Mouse (Mus musculus) MEL (cell line): ENCODE results near the gene Rcan2. TPM values are rescaled to one million over a fixed set of nuclear protein-coding genes. Genes with fewer than 3 reads are reported as not detected.

Experiments used
- DNase-seq: peaks from one replicate; pipeline ENCODE4 v3.0.0; 2011; ENCODE audit warnings: low read depth, low spot score
- H3K27ac ChIP-seq: 2 replicates; pipeline ENCODE4 v1.5.1; 2012; ENCODE audit warnings: low read depth, mild to moderate bottlenecking, control low read depth, low read length, moderate library complexity; ENCODE audit not compliant: control insufficient read depth
- H3K27me3 ChIP-seq, 2 experiments: fragments of 150-350 bp in 1 of 2; sonication (generic) in 1 of 2; 2 replicates each; pipeline ENCODE4 v1.6.1; 2012; ENCODE audit warnings: low read length in 2 of 2, mild to moderate bottlenecking in 2 of 2, improper control_type of control experiment in 1 of 2, moderate library complexity in 1 of 2; ENCODE audit not compliant: insufficient read depth in 2 of 2, control insufficient read depth in 1 of 2
- H3K36me3 ChIP-seq, 2 experiments: 2 replicates each; pipeline ENCODE4 v1.6.1; 2012 to 2014; ENCODE audit warnings: low read length in 2 of 2, improper control_type of control experiment in 1 of 2, inconsistent platforms in 1 of 2, mild to moderate bottlenecking in 1 of 2; ENCODE audit not compliant: insufficient read depth in 2 of 2, control insufficient read depth in 1 of 2
- H3K4me1 ChIP-seq, 2 experiments: fragments of 150-350 bp in 1 of 2; sonication (generic) in 1 of 2; 2 replicates each; pipeline ENCODE4 v1.6.1; 2012; ENCODE audit warnings: low read length in 2 of 2, improper control_type of control experiment in 1 of 2, mild to moderate bottlenecking in 1 of 2; ENCODE audit not compliant: insufficient read depth in 2 of 2, control insufficient read depth in 1 of 2
- H3K4me3 ChIP-seq, 2 experiments: fragments of 150-350 bp in 1 of 2; sonication (generic) in 1 of 2; 2 replicates each; pipeline ENCODE4 v1.5.1; 2012; ENCODE audit warnings: low read depth in 2 of 2, low read length in 2 of 2, mild to moderate bottlenecking in 2 of 2, moderate library complexity in 2 of 2, control low read depth in 1 of 2, improper control_type of control experiment in 1 of 2; ENCODE audit not compliant: control insufficient read depth in 1 of 2, insufficient read depth in 1 of 2
- H3K79me2 ChIP-seq: 2 replicates; pipeline ENCODE4 v1.6.1; 2012; ENCODE audit warnings: mild to moderate bottlenecking, low read length, moderate library complexity; ENCODE audit not compliant: control insufficient read depth, poor library complexity, insufficient read depth
- H3K9ac ChIP-seq: 2 replicates; pipeline ENCODE4 v1.6.1; 2012; ENCODE audit warnings: low read depth, mild to moderate bottlenecking, control low read depth, low read length, moderate library complexity; ENCODE audit not compliant: control insufficient read depth, poor library complexity, severe bottlenecking
- H3K9me3 ChIP-seq: fragments of 150-350 bp; sonication (generic); replicated peaks from 2 replicates; pipeline ENCODE4 v1.6.1; 2012; ENCODE audit warnings: mild to moderate bottlenecking, low read length, improper control_type of control experiment, moderate library complexity; ENCODE audit not compliant: insufficient read depth
- CHD2 ChIP-seq: IDR thresholded peaks from 2 replicates; pipeline ENCODE4 v1.6.1; 2011; ENCODE audit warnings: low read length, improper control_type of control experiment
- CTCF ChIP-seq, 3 experiments: IDR thresholded peaks in 2 of 3; conservative IDR thresholded peaks in 1 of 3; 2 replicates each; pipeline ENCODE4 v1.5.1; 2011 to 2012; ENCODE audit warnings: low read length in 3 of 3, low read depth in 2 of 3, mild to moderate bottlenecking in 2 of 3, improper control_type of control experiment in 1 of 3, inconsistent platforms in 1 of 3, mixed read lengths in 1 of 3, moderate library complexity in 1 of 3; ENCODE audit not compliant: control insufficient read depth in 1 of 3, insufficient read depth in 1 of 3, poor library complexity in 1 of 3, severe bottlenecking in 1 of 3
- ELF1 ChIP-seq: IDR thresholded peaks from 2 replicates; pipeline ENCODE4 v1.6.1; 2014; ENCODE audit warnings: low read depth, mild to moderate bottlenecking, inconsistent platforms, low read length, improper control_type of control experiment, moderate library complexity
- EP300 ChIP-seq, 2 experiments: IDR thresholded peaks; 2 replicates each; pipeline ENCODE4 v1.6.1; 2011; ENCODE audit warnings: improper control_type of control experiment in 2 of 2, low read length in 2 of 2, low read depth in 1 of 2, mild to moderate bottlenecking in 1 of 2
- ETS1 ChIP-seq: IDR thresholded peaks from 2 replicates; pipeline ENCODE4 v1.6.1; 2012; ENCODE audit warnings: low read depth, mild to moderate bottlenecking, inconsistent platforms, low read length, improper control_type of control experiment, moderate library complexity
- GABPA ChIP-seq: IDR thresholded peaks from 2 replicates; pipeline ENCODE4 v1.6.1; 2012; ENCODE audit warnings: low read depth, mild to moderate bottlenecking, inconsistent platforms, low read length, improper control_type of control experiment, moderate library complexity
- GATA1 ChIP-seq: IDR thresholded peaks from 2 replicates; pipeline ENCODE4 v1.6.1; 2011; ENCODE audit warnings: low read depth, low read length, improper control_type of control experiment
- JUND ChIP-seq: IDR thresholded peaks from 2 replicates; pipeline ENCODE4 v1.6.1; 2011; ENCODE audit warnings: low read depth, mild to moderate bottlenecking, improper control_type of control experiment, low read length
- MAX ChIP-seq: IDR thresholded peaks from 2 replicates; pipeline ENCODE4 v1.6.1; 2011; ENCODE audit warnings: low read length, improper control_type of control experiment
- MAZ ChIP-seq: IDR thresholded peaks from 2 replicates; pipeline ENCODE4 v1.6.1; 2012; ENCODE audit warnings: low read depth, mild to moderate bottlenecking, inconsistent platforms, low read length, improper control_type of control experiment
- NELFE ChIP-seq: IDR thresholded peaks from 2 replicates; pipeline ENCODE4 v1.6.1; 2011; ENCODE audit warnings: low read depth, low read length, improper control_type of control experiment
- POLR2AphosphoS5 ChIP-seq: IDR thresholded peaks from 2 replicates; pipeline ENCODE4 v1.6.1; 2012; ENCODE audit warnings: low read depth, borderline replicate concordance, mild to moderate bottlenecking, inconsistent platforms, low read length, moderate library complexity, mixed read lengths
- RCOR1 ChIP-seq: IDR thresholded peaks from 2 replicates; pipeline ENCODE4 v1.6.1; 2012; ENCODE audit warnings: low read depth, mild to moderate bottlenecking, inconsistent platforms, low read length, improper control_type of control experiment
- TAL1 ChIP-seq: IDR thresholded peaks from 2 replicates; pipeline ENCODE4 v1.6.1; 2012; ENCODE audit warnings: mild to moderate bottlenecking, inconsistent platforms, low read length, moderate library complexity, mixed read lengths
- TCF12 ChIP-seq: IDR thresholded peaks from 2 replicates; pipeline ENCODE4 v1.6.1; 2014; ENCODE audit warnings: low read depth, mild to moderate bottlenecking, inconsistent platforms, low read length, improper control_type of control experiment, moderate library complexity
- USF1 ChIP-seq: IDR thresholded peaks from 2 replicates; pipeline ENCODE4 v1.6.1; 2014; ENCODE audit warnings: low read depth, mild to moderate bottlenecking, inconsistent platforms, low read length, improper control_type of control experiment, moderate library complexity
- ZC3H11A ChIP-seq: IDR thresholded peaks from 2 replicates; pipeline ENCODE4 v1.6.1; 2012; ENCODE audit warnings: low read depth, mild to moderate bottlenecking, inconsistent platforms, low read length, improper control_type of control experiment
- ZNF384 ChIP-seq: IDR thresholded peaks from 2 replicates; pipeline ENCODE4 v1.6.1; 2012; ENCODE audit warnings: low read depth, mild to moderate bottlenecking, inconsistent platforms, low read length, improper control_type of control experiment
- polyA plus RNA-seq, 2 experiments: library from polyadenylated mRNA; stranded (reverse) in 1 of 2; unstranded in 1 of 2; fragments of >175 nt in 1 of 2; fragments of >200 nt in 1 of 2; gene quantifications; 2 replicates each; pipeline versions ENCODE4 v1.2.1 to v1.2.4; 2012; ENCODE audit warnings: low replicate concordance in 2 of 2, low read depth in 1 of 2; ENCODE audit not compliant: insufficient read length in 2 of 2, insufficient read depth in 1 of 2, missing spikeins in 1 of 2
- total RNA-seq: library from RNA; depleted of rRNA; stranded (reverse); fragments of 300-350 nt; gene quantifications from 2 replicates; pipeline ENCODE4 v1.2.3, GENCODE M21; 2012

Gene Rcan2
- total and polyA plus RNA-seq, 3 experiments: 0.52 TPM; not detected in 2

DNA sequence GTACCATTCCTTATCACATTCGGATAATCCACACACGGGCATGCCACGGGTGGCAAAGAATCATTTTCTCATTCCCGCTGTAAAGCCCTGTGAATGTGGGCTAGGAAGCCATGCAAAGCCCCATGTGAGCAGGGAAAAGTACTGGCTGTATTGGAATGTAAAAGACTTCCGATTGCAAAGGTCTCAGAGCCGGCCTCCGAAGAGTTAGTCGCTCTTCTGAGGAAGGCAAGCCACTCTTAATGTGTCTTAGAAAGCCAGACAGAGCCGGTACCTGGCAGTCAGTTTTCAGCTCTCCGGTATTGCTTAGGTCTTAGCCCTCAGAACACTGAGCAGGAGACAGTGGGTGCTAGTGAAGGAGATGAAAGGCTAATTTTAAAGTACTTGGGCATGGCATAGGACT lies 16.0 kb downstream of the Rcan2 start:
- no peak overlapping the region for H3K9ac ChIP-seq
- TF ChIP-seq ETS1: no peak
- no peak overlapping the region for H3K4me3 ChIP-seq
- H3K27me3 ChIP-seq: no peaks in the 10 kb centered on the region
- H3K4me1 ChIP-seq: no peaks in the 10 kb centered on the region
- DNase-seq: no peak
- no peaks in the 10 kb centered on the region for H3K9me3 ChIP-seq
- no peaks in the 10 kb centered on the region for H3K79me2 ChIP-seq
- H3K36me3 ChIP-seq: no peaks in the 10 kb centered on the region
- H3K27ac ChIP-seq: no peak overlapping the region

DNA sequence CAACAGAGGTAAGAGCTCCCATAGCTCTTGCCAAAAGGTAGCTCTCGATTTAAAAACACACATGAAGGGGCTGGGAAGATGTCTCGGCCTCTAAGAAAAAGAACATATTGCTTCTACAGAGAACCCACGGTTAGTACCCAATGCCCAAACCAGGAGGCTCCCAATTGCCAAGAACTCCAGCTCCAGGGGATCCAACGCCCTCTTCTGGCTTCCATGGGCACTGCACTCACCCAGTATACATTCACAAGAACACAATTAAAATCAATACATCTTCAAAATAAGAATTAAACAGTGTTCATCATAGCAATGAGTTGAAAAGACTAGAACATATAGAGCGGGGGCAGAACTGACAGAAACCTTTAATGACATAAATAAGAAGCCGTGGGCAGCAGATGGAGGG lies 17.2 kb downstream of the Rcan2 start:
- Histone ChIP-seq H3K27me3 (no peaks in the 10 kb centered on the region), H3K36me3 (no peaks in the 10 kb centered on the region), H3K9me3 (no peaks in the 10 kb centered on the region), H3K27ac (no peak overlapping the region)
- DNase-seq: no peak
- TF ChIP-seq GABPA (no peak), POLR2AphosphoS5 (no peak), EP300 (IDR thresholded peaks at IDR 0.05; ENCODE audit: low read depth in 1 of 2, low read length in 2 of 2) (no peak), GATA1 (no peak), CTCF (IDR thresholded peaks at IDR 0.05 in 2 of 3, conservative IDR thresholded peaks at IDR 0.05 in 1 of 3; ENCODE audit: control insufficient read depth in 1 of 3, insufficient read depth in 1 of 3, low read depth in 2 of 3, low read length in 3 of 3, poor library complexity in 1 of 3, severe bottlenecking in 1 of 3) (0 out of 6 replicates have a peak, but pooled peaks of 1 of the 3 experiments have one; percentile 6), ZC3H11A (no peak)
- TF ChIP-seq, all 39 proteins: peak for 1
- H3K79me2 ChIP-seq: no peaks in the 10 kb centered on the region
- H3K4me3 ChIP-seq: no peak overlapping the region
- no peaks in the 10 kb centered on the region for H3K4me1 ChIP-seq
- H3K9ac ChIP-seq: no peak overlapping the region

DNA sequence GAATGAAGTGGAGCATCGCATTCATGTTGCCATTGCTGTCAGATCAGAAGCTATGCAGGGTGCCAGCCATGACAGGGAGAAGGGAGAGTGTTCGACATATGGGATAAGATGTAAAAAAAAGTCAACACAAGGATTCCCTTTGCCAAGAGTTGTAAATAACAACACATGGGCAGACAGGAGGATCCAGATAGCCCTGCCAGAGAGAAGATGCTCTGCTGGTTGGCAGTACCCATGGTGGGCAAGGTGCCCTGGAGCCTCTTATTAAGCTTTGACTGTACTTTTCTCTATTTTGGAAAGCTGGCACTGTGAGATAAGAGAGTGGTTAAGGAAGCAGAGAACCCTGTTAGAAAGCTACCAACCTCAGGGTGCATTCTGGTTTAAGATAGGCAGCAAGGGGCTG lies 19.8 kb downstream of the Rcan2 start:
- no peak for DNase-seq
- Histone ChIP-seq H3K27me3 (no peaks in the 10 kb centered on the region), H3K4me3 (no peak overlapping the region), H3K9ac (no peak overlapping the region), H3K4me1 (no peaks in the 10 kb centered on the region), H3K36me3 (no peaks in the 10 kb centered on the region), H3K27ac (no peak overlapping the region), H3K9me3 (no peaks in the 10 kb centered on the region), H3K79me2 (no peaks in the 10 kb centered on the region)
- TF ChIP-seq GABPA: no peak
- no peak for TF ChIP-seq CHD2
- no peak for TF ChIP-seq JUND
- TF ChIP-seq POLR2AphosphoS5: no peak

DNA sequence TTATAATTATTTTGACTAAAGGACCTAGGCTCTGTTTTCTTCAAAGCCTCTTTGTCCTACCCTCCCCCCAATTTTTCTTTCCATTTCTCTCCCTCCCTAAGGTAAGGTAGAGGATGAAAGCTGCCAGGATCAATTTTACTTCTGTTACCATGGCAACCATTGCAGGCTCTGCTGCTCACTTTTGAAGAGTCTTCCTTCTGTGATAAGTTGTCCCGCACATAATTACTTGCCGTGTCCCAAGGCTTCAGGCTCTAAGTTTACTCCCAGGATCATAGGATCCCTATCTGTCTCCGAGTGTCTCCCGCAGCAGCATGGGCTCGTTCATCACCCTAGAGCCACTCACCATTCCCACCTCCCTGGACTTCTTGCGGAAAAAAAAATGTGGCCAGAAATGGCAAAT lies 21.1 kb downstream of the Rcan2 start:
- H3K9ac ChIP-seq: no peak overlapping the region
- H3K27ac ChIP-seq: no peak overlapping the region
- no peaks in the 10 kb centered on the region for H3K27me3 ChIP-seq
- H3K36me3 ChIP-seq: no peaks in the 10 kb centered on the region
- no peaks in the 10 kb centered on the region for H3K9me3 ChIP-seq
- no peak for DNase-seq
- no peak overlapping the region for H3K4me3 ChIP-seq
- no peaks in the 10 kb centered on the region for H3K4me1 ChIP-seq
- no peaks in the 10 kb centered on the region for H3K79me2 ChIP-seq
- no peak for TF ChIP-seq RCOR1
- TF ChIP-seq ZNF384: no peak
- no peak for TF ChIP-seq JUND
- TF ChIP-seq TAL1: no peak
- TF ChIP-seq TCF12: no peak
- TF ChIP-seq MAX: no peak
- no peak for TF ChIP-seq ETS1
- TF ChIP-seq ELF1: no peak
- no peak for TF ChIP-seq USF1
- no peak for TF ChIP-seq MAZ
- no peak for TF ChIP-seq GATA1
- no peak for TF ChIP-seq NELFE
- TF ChIP-seq, all 39 proteins: peak for 0
